Mouse (Mus musculus) forebrain, embryonic 16.5 days (tissue): ENCODE measurements around the gene Herc4. TPM values are rescaled to one million over a fixed set of nuclear protein-coding genes. Genes with fewer than 3 reads are reported as not detected.

ENCODE experiments used
- ATAC-seq: fragments of 200-750 bp; cut with Nextera tagmentation; 2 replicates; pipeline ENCODE4 v1.8.0; 2017; ENCODE audit warnings: mild to moderate bottlenecking, moderate library complexity
- H3K27ac ChIP-seq: fragments of 300-500 bp; sonication (generic); 2 replicates; pipeline ENCODE4 v1.5.1; 2014; ENCODE audit warnings: low read length, control low read depth
- H3K27me3 ChIP-seq: fragments of 300-500 bp; sonication (generic); replicated peaks from 2 replicates; pipeline ENCODE4 v1.6.1; 2014; ENCODE audit warnings: low read length; ENCODE audit not compliant: control insufficient read depth, insufficient read depth
- H3K36me3 ChIP-seq: fragments of 300-500 bp; sonication (generic); 2 replicates; pipeline ENCODE4 v1.6.1; 2014; ENCODE audit not compliant: control insufficient read depth, insufficient read depth
- H3K4me1 ChIP-seq: fragments of 300-500 bp; sonication (generic); replicated peaks from 2 replicates; pipeline ENCODE4 v1.6.1; 2014; ENCODE audit warnings: low read length; ENCODE audit not compliant: control insufficient read depth, insufficient read depth
- H3K4me2 ChIP-seq: fragments of 300-500 bp; sonication (generic); 2 replicates; pipeline ENCODE4 v1.6.1; 2014; ENCODE audit warnings: mild to moderate bottlenecking, low read length, control low read depth
- H3K4me3 ChIP-seq: fragments of 300-500 bp; sonication (generic); replicated peaks from 2 replicates; pipeline ENCODE4 v1.5.1; 2014; ENCODE audit warnings: mild to moderate bottlenecking, low read length, control low read depth
- H3K9ac ChIP-seq: fragments of 300-500 bp; sonication (generic); replicated peaks from 2 replicates; pipeline ENCODE4 v1.6.1; 2014; ENCODE audit warnings: low read depth, low read length, control low read depth
- H3K9me3 ChIP-seq: fragments of 300-500 bp; sonication (generic); 2 replicates; pipeline ENCODE4 v1.6.1; 2016; ENCODE audit warnings: low read length; ENCODE audit not compliant: control insufficient read depth
- WGBS: fragments of 180-500 bp; shearing (Covaris S2); extraction: QIAGEN DNeasy Blood & Tissue Kit; methylation state at CpG from one replicate; pipeline ENCODE4 v1.1.7; 2014; 5-methylcytosine and 5-hydroxymethylcytosine counted together
- polyA plus RNA-seq: library from polyadenylated mRNA; unstranded; fragments of >200 nt; fragmentation: Nextera tagmentation; extraction: Ambion mirVana; gene quantifications from 2 replicates; pipeline ENCODE4 v1.2.1, GENCODE M21; 2015

Herc4 gene
- polyA plus RNA-seq, 1 experiment from 2014 or later: 33.1 TPM

DNA sequence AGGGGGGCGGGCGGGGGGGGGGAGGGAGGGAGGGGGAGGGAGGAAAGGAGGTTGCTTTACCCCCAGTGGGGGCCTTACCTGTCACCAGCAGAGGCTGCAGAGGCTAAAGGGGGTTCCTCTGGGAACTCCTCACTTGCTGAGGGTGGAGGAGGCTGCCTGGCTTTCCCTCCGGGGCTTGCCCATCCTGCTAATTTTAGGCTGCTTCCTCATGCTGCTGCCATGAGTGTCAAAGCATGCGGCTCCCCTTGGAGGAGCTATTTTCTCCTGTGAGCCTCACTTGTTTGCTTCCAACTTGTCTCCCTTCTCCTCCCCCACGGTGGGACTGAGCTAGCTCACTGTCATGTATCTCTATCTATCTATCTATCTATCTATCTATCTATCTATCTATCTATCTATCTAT, 12.8 kb upstream of the Herc4 start:
- no peak overlapping the region for H3K4me2 ChIP-seq
- H3K36me3 ChIP-seq: no peaks in the 10 kb centered on the region
- no peak overlapping the region for H3K9ac ChIP-seq
- no peak for ATAC-seq
- 60% methylated on average over 3 of the region's 5 CpGs for WGBS
- no peaks in the 10 kb centered on the region for H3K27me3 ChIP-seq
- no peaks in the 10 kb centered on the region for H3K9me3 ChIP-seq
- H3K27ac ChIP-seq: no peak overlapping the region
- no peak overlapping the region for H3K4me3 ChIP-seq
- H3K4me1 ChIP-seq: no peaks in the 10 kb centered on the region

DNA sequence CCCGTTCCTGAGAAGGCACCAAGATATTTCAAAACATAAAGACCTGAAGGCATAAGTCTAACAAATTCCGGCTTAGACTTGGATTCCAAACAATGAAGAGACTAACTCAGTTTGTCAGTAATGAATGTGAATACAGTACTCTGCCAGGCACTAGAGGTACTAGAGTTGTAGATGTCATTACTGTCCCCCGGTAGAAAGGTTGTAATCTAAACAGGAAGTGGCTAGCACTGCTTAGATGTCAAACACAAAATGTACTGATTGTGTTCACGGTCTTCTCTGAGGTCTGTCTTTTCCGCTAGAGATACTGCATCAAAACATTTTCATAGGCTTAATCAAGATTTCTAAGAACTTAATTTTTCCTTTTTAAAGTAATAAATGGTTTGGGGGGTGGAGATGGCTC, 12.0 kb upstream of the Herc4 start:
- no peak for ATAC-seq
- H3K9ac ChIP-seq: no peak overlapping the region

DNA sequence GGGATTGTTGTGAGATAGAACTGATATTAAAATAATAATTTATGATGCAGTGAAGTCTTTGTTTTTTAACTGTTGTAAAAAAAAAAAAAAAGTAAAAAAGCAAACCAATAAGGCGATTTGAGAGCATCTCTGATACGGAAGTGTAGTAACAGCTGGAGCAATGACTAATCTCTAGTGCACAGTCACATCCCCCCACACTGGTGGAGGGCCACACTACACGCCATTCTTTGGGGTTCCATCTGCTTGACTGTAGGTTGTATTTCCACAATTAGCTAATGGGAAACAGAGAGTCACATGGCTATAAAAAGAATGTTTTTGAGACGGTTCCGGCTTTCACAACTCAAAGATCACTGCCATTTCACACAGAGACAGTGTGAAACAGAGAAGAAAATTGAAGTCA, 9.5 kb upstream of the Herc4 start:
- WGBS: 83% methylated on average over 5 of the region's 5 CpGs
- no peaks in the 10 kb centered on the region for H3K9me3 ChIP-seq
- H3K9ac ChIP-seq: no peak overlapping the region
- no peaks in the 10 kb centered on the region for H3K36me3 ChIP-seq
- no peak overlapping the region for H3K4me2 ChIP-seq
- ATAC-seq: no peak
- no peak overlapping the region for H3K4me3 ChIP-seq
- H3K4me1 ChIP-seq: no peaks in the 10 kb centered on the region
- H3K27ac ChIP-seq: no peak overlapping the region
- H3K27me3 ChIP-seq: no peaks in the 10 kb centered on the region

More for the DNA sequence above, 12.0 kb upstream of the Herc4 start:
- Histone ChIP-seq H3K4me1 (no peaks in the 10 kb centered on the region), H3K4me2 (no peak overlapping the region), H3K36me3 (no peaks in the 10 kb centered on the region), H3K27me3 (no peaks in the 10 kb centered on the region), H3K9me3 (no peaks in the 10 kb centered on the region), H3K4me3 (no peak overlapping the region), H3K27ac (no peak overlapping the region)
- 87% methylated on average over 5 of the region's 5 CpGs for WGBS

DNA sequence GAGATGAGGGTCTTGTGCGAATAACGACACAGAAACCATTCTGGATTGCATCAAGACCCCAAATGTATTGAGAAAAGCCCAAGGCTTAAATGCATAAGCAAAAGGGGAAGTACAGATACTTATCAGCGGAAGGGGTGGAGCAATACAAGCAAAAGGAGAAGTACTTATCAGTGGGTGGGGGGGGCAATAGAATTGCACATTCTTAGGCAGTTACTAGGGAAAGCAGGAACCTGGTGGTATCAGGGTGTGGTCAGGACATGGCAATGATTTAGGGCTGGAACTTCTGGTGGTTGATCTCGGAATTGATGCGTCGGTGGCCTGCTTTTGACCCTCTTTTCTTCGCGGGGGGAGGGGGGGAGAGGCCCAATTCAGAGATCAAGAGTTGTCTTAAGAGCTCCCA, 7.7 kb upstream of the Herc4 start:
- no peak overlapping the region for H3K4me2 ChIP-seq
- H3K27ac ChIP-seq: no peak overlapping the region
- no peaks in the 10 kb centered on the region for H3K36me3 ChIP-seq
- no peak overlapping the region for H3K9ac ChIP-seq
- H3K27me3 ChIP-seq: no peaks in the 10 kb centered on the region
- H3K4me3 ChIP-seq: no peak overlapping the region
- no peaks in the 10 kb centered on the region for H3K9me3 ChIP-seq
- no peak for ATAC-seq
- no peaks in the 10 kb centered on the region for H3K4me1 ChIP-seq
- 85% methylated on average over 8 of the region's 8 CpGs for WGBS

DNA sequence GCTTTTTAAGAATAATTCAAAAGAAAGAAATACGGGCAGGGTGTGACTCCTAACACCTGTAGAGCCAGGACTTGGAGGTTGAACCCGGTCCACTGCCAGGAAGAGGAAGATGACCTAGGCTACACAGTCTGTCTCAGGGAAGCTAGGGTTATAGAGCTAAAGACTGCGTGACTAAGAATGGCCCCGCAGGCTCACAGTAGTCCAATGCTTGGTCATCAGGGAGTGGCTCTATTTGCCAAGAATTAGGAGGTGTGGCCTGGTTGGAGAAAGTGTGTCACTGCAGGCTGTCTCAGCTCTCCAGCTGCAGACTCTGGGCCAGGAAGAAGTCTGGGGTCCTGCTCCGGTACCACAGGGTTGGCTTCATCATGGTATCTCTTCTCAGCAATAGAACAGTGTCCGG, 6.9 kb upstream of the Herc4 start:
- no peak overlapping the region for H3K4me2 ChIP-seq
- ATAC-seq: no peak
- no peaks in the 10 kb centered on the region for H3K4me1 ChIP-seq
- H3K27me3 ChIP-seq: no peaks in the 10 kb centered on the region
- H3K9me3 ChIP-seq: no peaks in the 10 kb centered on the region
- 94% methylated on average over 6 of the region's 6 CpGs for WGBS
- no peak overlapping the region for H3K9ac ChIP-seq
- no peaks in the 10 kb centered on the region for H3K36me3 ChIP-seq
- H3K4me3 ChIP-seq: no peak overlapping the region
- H3K27ac ChIP-seq: no peak overlapping the region

DNA sequence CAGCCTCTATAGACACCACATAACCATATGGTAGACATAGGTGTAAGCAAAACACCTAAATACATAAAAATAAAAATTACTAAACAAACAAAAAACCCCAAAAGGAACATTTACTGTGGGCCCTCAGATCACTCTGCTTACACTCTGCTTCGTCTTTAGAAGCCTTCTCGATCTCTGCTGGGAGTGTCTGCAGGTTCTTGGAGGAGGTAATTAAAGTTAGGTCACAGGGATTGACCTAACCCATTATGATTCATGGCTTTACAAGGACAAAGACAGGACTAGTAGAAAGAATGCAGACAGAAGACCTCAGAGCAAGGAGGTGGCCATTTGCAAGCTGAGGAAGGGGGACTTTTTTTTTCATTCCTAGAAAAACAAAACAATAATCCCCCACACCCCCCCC, 6.4 kb upstream of the Herc4 start:
- no peaks in the 10 kb centered on the region for H3K27me3 ChIP-seq
- H3K4me1 ChIP-seq: no peaks in the 10 kb centered on the region
- no peak overlapping the region for H3K27ac ChIP-seq
- no peaks in the 10 kb centered on the region for H3K36me3 ChIP-seq
- no peaks in the 10 kb centered on the region for H3K9me3 ChIP-seq
- H3K4me3 ChIP-seq: no peak overlapping the region
- H3K4me2 ChIP-seq: no peak overlapping the region
- no peak overlapping the region for H3K9ac ChIP-seq
- 48% methylated on average over 2 of the region's 2 CpGs for WGBS
- no peak for ATAC-seq

DNA sequence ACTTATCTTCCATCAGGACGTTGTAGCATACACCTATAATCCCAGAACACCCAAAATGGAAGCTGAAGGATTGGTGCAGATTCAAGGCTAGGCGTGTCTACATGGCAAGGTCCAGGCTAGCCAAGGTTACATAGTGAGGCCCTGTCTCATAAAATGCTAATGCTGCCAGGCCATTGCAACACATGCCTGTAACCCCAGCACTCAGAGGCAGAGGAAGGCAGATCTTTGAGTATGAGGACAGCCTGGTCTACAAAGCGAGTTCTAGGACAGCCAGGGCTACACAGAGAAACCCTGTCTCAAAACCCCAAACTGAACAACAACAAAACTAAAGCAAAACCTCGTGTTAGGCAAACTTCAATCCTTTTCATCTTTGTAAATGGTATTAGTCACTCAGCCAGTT, 5.5 kb upstream of the Herc4 start:
- 81% methylated on average over 4 of the region's 4 CpGs for WGBS
- Histone ChIP-seq H3K4me2 (no peak overlapping the region), H3K9ac (no peak overlapping the region), H3K4me3 (no peak overlapping the region), H3K27ac (no peak overlapping the region), H3K36me3 (no peaks in the 10 kb centered on the region), H3K9me3 (no peaks in the 10 kb centered on the region), H3K27me3 (no peaks in the 10 kb centered on the region), H3K4me1 (peaks cover 8% of the 10 kb centered on the region)
- ATAC-seq: no peak

DNA sequence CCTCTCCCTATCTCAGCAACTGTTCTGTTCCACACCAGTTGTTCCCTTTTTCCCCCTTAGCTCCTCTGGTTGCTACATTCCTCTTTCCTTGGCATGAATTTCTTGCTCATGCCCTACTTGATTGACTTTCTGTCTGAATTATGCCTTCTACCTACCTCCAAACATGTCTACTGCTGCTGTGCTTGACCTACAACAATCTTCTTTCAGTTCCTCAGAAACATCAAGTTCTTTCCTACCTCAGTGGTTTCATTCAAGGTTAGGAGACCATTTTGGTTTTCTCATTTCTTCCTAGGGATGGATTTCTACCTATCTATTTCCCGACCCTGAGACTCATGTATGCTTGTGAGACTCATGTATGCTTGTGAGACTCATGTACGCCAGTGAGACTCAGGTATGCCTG, 3.8 kb upstream of the Herc4 start:
- no peak overlapping the region for H3K9ac ChIP-seq
- no peaks in the 10 kb centered on the region for H3K9me3 ChIP-seq
- no peak overlapping the region for H3K4me3 ChIP-seq
- H3K36me3 ChIP-seq: no peaks in the 10 kb centered on the region
- no peak for ATAC-seq
- WGBS: 81% methylated on average over 2 of the region's 2 CpGs
- no peak overlapping the region for H3K4me2 ChIP-seq
- H3K27me3 ChIP-seq: no peaks in the 10 kb centered on the region
- peaks cover 11% of the 10 kb centered on the region for H3K4me1 ChIP-seq
- H3K27ac ChIP-seq: no peak overlapping the region

DNA sequence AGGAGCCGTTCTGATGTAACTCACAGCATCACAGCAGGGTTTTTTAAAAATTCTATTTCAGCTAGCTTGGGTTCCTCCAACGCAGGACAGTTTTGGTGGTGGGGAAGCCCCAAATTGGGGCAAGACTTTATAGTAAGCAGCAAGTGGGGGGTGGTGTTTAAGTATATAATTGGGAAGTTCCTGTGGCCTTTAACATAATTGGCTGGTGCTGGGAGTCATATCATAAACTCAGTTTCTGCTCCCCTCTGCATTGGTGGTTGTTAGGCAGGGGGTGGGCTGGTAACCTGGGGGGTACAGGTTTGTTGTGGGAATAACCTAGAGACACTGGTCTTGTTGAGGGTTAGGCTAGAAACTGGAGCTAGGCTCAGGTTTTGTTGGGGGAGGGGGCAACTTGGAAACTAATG, 2.7 kb upstream of the Herc4 start:
- no peaks in the 10 kb centered on the region for H3K36me3 ChIP-seq
- no peak overlapping the region for H3K9ac ChIP-seq
- no peak overlapping the region for H3K27ac ChIP-seq
- ATAC-seq: no peak
- no peak overlapping the region for H3K4me2 ChIP-seq
- 66% methylated on average over 2 of the region's 2 CpGs for WGBS
- H3K4me3 ChIP-seq: no peak overlapping the region
- no peaks in the 10 kb centered on the region for H3K27me3 ChIP-seq
- peaks cover 12% of the 10 kb centered on the region for H3K4me1 ChIP-seq
- no peaks in the 10 kb centered on the region for H3K9me3 ChIP-seq

DNA sequence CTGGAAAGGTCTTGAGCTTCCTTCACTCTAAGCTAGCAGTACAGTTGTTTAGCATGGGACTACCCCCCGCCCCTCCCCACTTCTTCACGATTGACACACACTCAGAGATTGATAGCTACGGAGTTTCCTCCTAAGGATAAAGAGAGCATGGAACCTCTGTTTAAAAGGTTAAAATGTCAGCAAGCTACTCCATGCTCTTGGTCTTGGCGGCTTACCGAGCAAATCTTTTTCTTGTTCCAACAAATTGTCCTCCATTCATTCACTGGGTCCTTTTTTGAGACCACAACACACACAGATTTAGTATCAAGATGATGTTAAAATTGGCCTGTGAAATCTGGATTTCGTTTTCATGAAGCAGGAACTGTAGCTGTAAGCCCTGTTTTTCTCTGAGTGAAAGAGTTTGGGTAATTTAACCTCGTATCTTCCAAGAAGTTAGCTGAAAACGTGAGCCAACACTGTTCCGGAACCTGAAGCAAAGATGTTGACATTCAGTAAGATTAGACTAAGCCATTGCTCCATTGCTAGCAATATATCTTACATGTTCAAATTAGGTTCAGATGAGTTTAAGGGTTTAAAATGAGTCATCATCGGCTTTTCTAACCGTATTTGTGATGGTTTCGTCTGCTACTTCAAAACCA, 693 bp upstream of the Herc4 start:
- H3K27me3 ChIP-seq: no peaks in the 10 kb centered on the region
- no peak for ATAC-seq
- H3K27ac ChIP-seq: no peak overlapping the region
- 30% methylated on average over 12 of the region's 12 CpGs for WGBS
- peak overlapping the region; percentile 65 for H3K4me2 ChIP-seq
- no peaks in the 10 kb centered on the region for H3K36me3 ChIP-seq
- H3K4me3 ChIP-seq: peak overlapping the region; percentile 91
- H3K9me3 ChIP-seq: no peaks in the 10 kb centered on the region
- H3K9ac ChIP-seq: peak overlapping the region; percentile 49
- peaks cover 15% of the 10 kb centered on the region for H3K4me1 ChIP-seq
